Mouse (Mus musculus) forebrain, embryonic 12.5 days (tissue): Measurements from ENCODE around the gene Gm10318. TPM values are rescaled to one million over a fixed set of nuclear protein-coding genes. Genes with fewer than 3 reads are reported as not detected.

ENCODE experiments used
- ATAC-seq: fragments of 200-750 bp; cut with Nextera tagmentation; 2 replicates; pipeline ENCODE4 v1.8.0; 2017; ENCODE audit warnings: moderate TSS enrichment; ENCODE audit not compliant: low FRiP score
- H3K27ac ChIP-seq: fragments of 300-500 bp; sonication (generic); 2 replicates; pipeline ENCODE4 v1.5.1; 2016; ENCODE audit warnings: mild to moderate bottlenecking
- H3K27me3 ChIP-seq: fragments of 300-500 bp; sonication (generic); 2 replicates; pipeline ENCODE4 v1.6.1; 2016; ENCODE audit warnings: mild to moderate bottlenecking
- H3K36me3 ChIP-seq: fragments of 300-500 bp; sonication (generic); replicated peaks from 2 replicates; pipeline ENCODE4 v1.6.1; 2016; ENCODE audit warnings: mild to moderate bottlenecking
- H3K4me1 ChIP-seq: fragments of 300-500 bp; sonication (generic); 2 replicates; pipeline ENCODE4 v1.6.1; 2016
- H3K4me2 ChIP-seq: fragments of 300-500 bp; sonication (generic); 2 replicates; pipeline ENCODE4 v1.6.1; 2016; ENCODE audit warnings: mild to moderate bottlenecking, moderate library complexity
- H3K4me3 ChIP-seq: fragments of 300-500 bp; sonication (generic); replicated peaks from 2 replicates; pipeline ENCODE4 v1.5.1; 2016; ENCODE audit warnings: mild to moderate bottlenecking
- H3K9ac ChIP-seq: fragments of 300-500 bp; sonication (generic); 2 replicates; pipeline ENCODE4 v1.6.1; 2016; ENCODE audit warnings: mild to moderate bottlenecking
- H3K9me3 ChIP-seq: fragments of 300-500 bp; sonication (generic); 2 replicates; pipeline ENCODE4 v1.6.1; 2016
- WGBS: fragments of 180-500 bp; shearing (Covaris S2); methylation state at CpG from one replicate; pipeline ENCODE4 v1.1.7; 2016; 5-methylcytosine and 5-hydroxymethylcytosine counted together
- polyA plus RNA-seq: library from polyadenylated mRNA; unstranded; fragments of >200 nt; fragmentation: Nextera tagmentation; extraction: Ambion mirVana; gene quantifications from 2 replicates; pipeline ENCODE4 v1.2.1, GENCODE M21; 2016

The Gm10318 gene
- polyA plus RNA-seq, 1 experiment from 2014 or later = not detected

GRCm38 (mm10) chr10:77861675-77862074 is 9.0 kb downstream of the Gm10318 start, which contains the start of gene Gm3285:
Gene Gm3285, plus strand, starts transcription at chr10:77861975.
- H3K27ac ChIP-seq = no peak within 1 kb of the TSS
- H3K36me3 ChIP-seq = no peaks in the 10 kb centered on the region
- no peak for ATAC-seq
- H3K9me3 ChIP-seq = no peaks in the 10 kb centered on the region
- H3K4me1 ChIP-seq = no peaks in the 10 kb centered on the region
- H3K27me3 ChIP-seq = no peaks in the 10 kb centered on the region
- no peak within 1 kb of the TSS for H3K4me2 ChIP-seq
- no peak within 1 kb of the TSS for H3K9ac ChIP-seq
- H3K4me3 ChIP-seq = no peak within 1 kb of the TSS
- 41% methylated on average over 7 of the region's 7 CpGs for WGBS

DNA sequence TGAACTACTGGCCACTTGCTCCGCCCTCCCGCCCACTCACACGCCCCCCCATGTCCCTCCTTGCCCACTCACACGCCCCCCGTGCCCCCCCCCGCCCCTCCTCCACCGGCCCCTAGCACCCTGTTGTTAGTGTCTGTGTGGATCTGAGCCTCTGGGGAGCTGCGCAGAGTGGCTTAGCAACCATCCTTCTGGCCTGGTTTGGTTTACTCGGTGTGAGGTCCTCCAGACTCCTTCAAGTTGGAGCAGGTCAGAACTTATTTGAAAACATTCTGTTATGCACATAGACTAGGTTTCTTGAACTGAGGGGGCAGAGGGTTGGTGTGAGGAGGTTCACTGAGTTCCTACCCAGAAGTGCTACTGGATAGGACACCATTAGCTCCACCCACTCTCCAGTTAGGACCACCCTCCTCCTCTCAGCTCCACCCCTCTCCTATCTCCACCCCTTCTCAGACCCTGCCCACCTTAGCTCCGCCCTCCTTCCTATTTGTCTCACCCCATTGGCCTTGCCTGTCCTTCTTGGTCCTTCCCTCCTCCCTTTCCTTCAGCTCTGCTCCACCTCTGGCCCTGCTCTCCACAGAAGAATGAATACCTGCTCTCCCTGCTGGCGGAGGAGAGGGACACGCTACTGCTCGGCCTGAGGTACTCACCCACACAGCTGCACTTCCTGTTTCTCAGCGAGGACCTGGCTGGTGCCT is 11.6 kb downstream of the Gm10318 start:
- WGBS = 40% methylated on average over 14 of the region's 14 CpGs
- Histone ChIP-seq H3K9me3 (no peaks in the 10 kb centered on the region), H3K36me3 (no peaks in the 10 kb centered on the region), H3K27ac (no peak overlapping the region), H3K4me1 (no peaks in the 10 kb centered on the region), H3K9ac (no peak overlapping the region), H3K4me2 (peak overlapping the region; percentile 40), H3K27me3 (no peaks in the 10 kb centered on the region), H3K4me3 (peak overlapping the region; percentile 14)
- ATAC-seq = peak; percentile 64

DNA sequence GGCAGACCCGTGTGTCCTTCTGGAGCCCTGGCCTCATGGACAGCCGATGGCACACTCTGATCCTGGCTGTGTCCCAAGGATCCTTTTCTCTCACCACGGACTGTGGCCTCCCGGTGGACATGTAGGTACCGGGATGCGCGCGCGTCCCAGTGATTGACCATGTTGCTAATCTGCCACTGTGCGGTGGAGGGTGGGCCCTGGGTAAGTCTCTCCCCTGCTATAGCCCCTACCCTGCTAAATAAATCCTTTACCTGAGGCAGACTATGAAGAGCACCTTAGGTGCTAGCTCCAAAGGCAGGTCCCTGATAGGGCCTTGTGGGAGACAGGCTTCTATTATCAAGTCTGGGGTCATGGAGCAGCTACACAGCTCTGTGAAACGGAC is 12.1 kb downstream of the Gm10318 start:
- WGBS = 39% methylated on average over 11 of the region's 11 CpGs
- H3K4me1 ChIP-seq = no peaks in the 10 kb centered on the region
- no peak overlapping the region for H3K9ac ChIP-seq

DNA sequence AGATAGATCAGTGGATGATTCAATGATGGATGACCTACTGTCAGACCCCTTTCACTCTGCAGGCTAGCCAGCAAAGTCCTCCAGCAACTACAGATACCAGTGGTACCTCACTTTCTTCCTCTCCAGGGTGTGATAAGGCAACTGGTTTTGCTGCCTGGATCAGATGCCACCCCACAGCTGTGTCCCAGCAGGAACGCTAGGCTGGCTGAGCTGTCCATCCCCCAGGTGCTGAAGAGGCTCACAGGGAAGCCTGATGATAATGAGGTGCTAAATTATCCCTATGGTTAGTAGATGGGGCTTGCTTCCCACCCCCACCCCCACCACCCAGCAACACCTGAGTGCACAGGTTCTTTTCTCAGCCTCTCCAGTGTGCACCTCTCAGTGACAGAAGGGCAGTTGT is 14.9 kb downstream of the Gm10318 start:
- 35% methylated on average over 1 of the region's 1 CpGs for WGBS
- no peaks in the 10 kb centered on the region for H3K4me1 ChIP-seq
- ATAC-seq = no peak

More for the DNA sequence above, 12.1 kb downstream of the Gm10318 start:
- no peak overlapping the region for H3K27ac ChIP-seq
- H3K36me3 ChIP-seq = no peaks in the 10 kb centered on the region
- H3K9me3 ChIP-seq = no peaks in the 10 kb centered on the region
- H3K4me2 ChIP-seq = peak overlapping the region; percentile 40
- ATAC-seq = no peak
- H3K27me3 ChIP-seq = no peaks in the 10 kb centered on the region
- peak overlapping the region; percentile 14 for H3K4me3 ChIP-seq

DNA sequence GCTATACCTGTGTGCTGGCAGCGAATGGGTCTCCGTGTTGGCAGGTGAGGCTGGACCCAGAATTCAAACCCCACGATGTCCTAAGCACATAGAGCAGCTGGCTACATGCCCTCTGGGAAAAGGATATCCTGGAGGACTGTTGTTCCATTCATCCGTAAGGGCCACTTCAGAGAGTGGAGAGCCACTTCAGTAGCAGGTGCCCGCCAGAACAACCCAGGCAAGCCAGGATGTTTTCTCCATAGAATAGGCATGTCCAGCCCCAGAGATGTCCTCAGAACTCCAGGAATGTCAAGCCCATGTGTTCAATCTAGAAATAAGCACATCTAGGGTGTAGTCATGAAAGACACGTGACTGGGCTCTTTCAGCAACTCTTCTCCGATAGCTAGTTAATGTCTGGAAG is 17.0 kb downstream of the Gm10318 start:
- no peak overlapping the region for H3K4me2 ChIP-seq
- no peak overlapping the region for H3K27ac ChIP-seq
- no peak for ATAC-seq
- no peaks in the 10 kb centered on the region for H3K36me3 ChIP-seq
- H3K4me1 ChIP-seq = no peaks in the 10 kb centered on the region
- H3K9ac ChIP-seq = no peak overlapping the region
- H3K4me3 ChIP-seq = no peak overlapping the region
- H3K27me3 ChIP-seq = no peaks in the 10 kb centered on the region
- H3K9me3 ChIP-seq = no peaks in the 10 kb centered on the region
- WGBS = 82% methylated on average over 7 of the region's 7 CpGs

More for the DNA sequence above, 14.9 kb downstream of the Gm10318 start:
- no peaks in the 10 kb centered on the region for H3K9me3 ChIP-seq
- H3K27me3 ChIP-seq = no peaks in the 10 kb centered on the region
- no peak overlapping the region for H3K4me3 ChIP-seq
- no peaks in the 10 kb centered on the region for H3K36me3 ChIP-seq
- H3K4me2 ChIP-seq = no peak overlapping the region
- H3K27ac ChIP-seq = no peak overlapping the region
- no peak overlapping the region for H3K9ac ChIP-seq

DNA sequence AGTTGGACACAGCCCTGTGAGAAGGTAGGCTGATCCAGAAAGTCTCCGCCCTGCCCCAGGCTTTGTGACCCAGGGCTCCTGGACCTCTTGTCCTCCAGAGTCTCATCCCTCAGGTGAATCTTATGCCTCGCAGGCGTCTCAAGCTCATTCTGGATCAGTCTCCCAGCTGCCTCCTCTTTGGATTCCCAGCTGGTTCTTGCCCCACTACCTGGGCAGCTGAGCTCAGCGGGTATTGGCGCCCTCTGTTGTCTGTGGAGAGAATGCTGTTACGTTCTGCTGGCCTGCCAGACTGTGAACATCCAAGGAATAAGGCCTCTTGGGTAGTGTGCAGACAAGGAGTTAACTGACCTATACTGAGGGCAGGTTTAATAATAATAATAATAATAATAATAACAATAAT is 26.3 kb downstream of the Gm10318 start:
- H3K4me3 ChIP-seq = no peak overlapping the region
- no peaks in the 10 kb centered on the region for H3K9me3 ChIP-seq
- H3K27ac ChIP-seq = no peak overlapping the region
- no peak for ATAC-seq
- no peaks in the 10 kb centered on the region for H3K4me1 ChIP-seq
- WGBS = 54% methylated on average over 6 of the region's 6 CpGs
- no peaks in the 10 kb centered on the region for H3K27me3 ChIP-seq
- H3K36me3 ChIP-seq = no peaks in the 10 kb centered on the region
- H3K4me2 ChIP-seq = no peak overlapping the region
- no peak overlapping the region for H3K9ac ChIP-seq

GRCm38 (mm10) chr10:77880305-77880704 is 27.6 kb downstream of the Gm10318 start:
- WGBS = 88% methylated on average over 3 of the region's 3 CpGs
- H3K4me3 ChIP-seq = no peak overlapping the region
- no peak for ATAC-seq
- no peak overlapping the region for H3K9ac ChIP-seq
- no peak overlapping the region for H3K4me2 ChIP-seq
- no peak overlapping the region for H3K27ac ChIP-seq
- no peaks in the 10 kb centered on the region for H3K4me1 ChIP-seq
- no peaks in the 10 kb centered on the region for H3K36me3 ChIP-seq
- no peaks in the 10 kb centered on the region for H3K9me3 ChIP-seq
- no peaks in the 10 kb centered on the region for H3K27me3 ChIP-seq

GRCm38 (mm10) chr10:77882553-77882952 is 29.9 kb downstream of the Gm10318 start:
- Histone ChIP-seq H3K27me3 (no peaks in the 10 kb centered on the region), H3K4me2 (no peak overlapping the region), H3K9ac (no peak overlapping the region), H3K27ac (no peak overlapping the region), H3K4me3 (no peak overlapping the region), H3K9me3 (no peaks in the 10 kb centered on the region), H3K36me3 (no peaks in the 10 kb centered on the region), H3K4me1 (no peaks in the 10 kb centered on the region)
- no peak for ATAC-seq
- WGBS = 87% methylated on average over 5 of the region's 5 CpGs

DNA sequence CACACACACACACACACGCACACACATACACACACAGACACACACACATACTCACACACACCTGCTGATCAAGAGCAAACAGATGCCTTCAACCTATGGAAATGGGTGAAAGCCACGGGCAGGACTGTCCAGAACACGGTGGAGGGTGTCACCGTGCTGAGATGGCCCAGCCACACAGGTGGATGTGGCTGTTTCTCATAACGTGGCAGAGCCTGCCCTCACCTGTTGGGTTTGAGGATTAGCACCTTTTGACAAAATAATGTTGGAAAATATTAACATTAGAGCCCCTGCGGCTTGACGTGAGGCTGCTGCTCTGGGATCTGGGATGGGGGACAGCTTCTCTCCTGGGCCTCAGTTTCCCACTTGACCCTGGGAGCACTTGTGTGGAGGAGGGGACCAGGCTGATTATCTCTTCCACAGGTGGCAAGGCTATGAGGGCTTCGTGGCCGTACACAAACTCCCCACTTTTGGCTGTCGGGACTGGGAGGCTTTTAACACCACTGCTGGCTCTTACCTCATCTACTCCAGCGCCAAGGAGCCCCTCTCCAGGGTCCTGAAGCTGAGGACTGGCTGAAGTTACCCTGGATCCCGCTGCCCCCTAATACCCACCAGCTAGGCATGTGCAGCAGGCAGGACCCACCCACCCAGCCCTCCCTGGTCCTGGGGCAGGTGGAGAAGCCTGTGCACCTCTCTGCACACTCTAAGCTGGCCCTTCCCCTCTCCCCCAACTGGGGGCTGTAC is 33.5 kb downstream of the Gm10318 start:
- ATAC-seq = no peak
- no peak overlapping the region for H3K4me3 ChIP-seq
- no peak overlapping the region for H3K9ac ChIP-seq
- H3K36me3 ChIP-seq = no peaks in the 10 kb centered on the region
- no peak overlapping the region for H3K27ac ChIP-seq
- H3K9me3 ChIP-seq = peaks cover 5% of the 10 kb centered on the region; the same call in 1 of the 2 replicates
- WGBS = 53% methylated on average over 12 of the region's 12 CpGs
- no peak overlapping the region for H3K4me2 ChIP-seq
- H3K27me3 ChIP-seq = no peaks in the 10 kb centered on the region
- H3K4me1 ChIP-seq = no peaks in the 10 kb centered on the region

DNA sequence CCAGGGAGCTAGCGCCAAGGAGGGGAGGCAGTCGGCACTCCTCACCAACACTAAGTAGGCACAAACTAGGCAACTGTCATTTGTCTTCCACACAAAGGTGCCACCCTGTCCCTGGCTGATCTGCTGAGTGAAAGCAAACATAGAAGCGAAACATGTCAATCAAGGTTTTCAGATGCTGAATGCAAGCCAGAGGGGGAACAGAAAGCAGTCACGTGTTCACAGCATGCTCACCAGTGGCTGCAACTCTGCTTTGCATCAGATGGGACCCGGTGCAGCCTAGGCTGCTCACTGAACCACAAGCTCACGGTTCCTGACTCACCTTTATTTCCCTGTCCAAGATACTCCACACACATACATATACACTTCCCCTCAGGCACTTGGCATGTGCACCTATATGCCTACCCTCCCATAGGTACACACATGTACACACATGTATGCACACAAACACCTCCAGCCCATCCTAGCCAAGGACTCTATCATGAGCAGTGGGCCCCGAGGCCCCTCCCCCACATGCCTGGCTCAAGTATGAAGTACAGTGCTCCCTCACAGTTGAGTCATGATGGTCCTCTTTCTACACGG is 38.4 kb downstream of the Gm10318 start:
- Histone ChIP-seq H3K4me2 (no peak overlapping the region), H3K9ac (no peak overlapping the region), H3K36me3 (no peaks in the 10 kb centered on the region), H3K27ac (no peak overlapping the region), H3K27me3 (no peaks in the 10 kb centered on the region), H3K4me1 (peaks cover 6% of the 10 kb centered on the region; the same call in 1 of the 2 replicates), H3K4me3 (no peak overlapping the region), H3K9me3 (peaks cover 5% of the 10 kb centered on the region; the same call in 1 of the 2 replicates)
- no peak for ATAC-seq
- 80% methylated on average over 8 of the region's 8 CpGs for WGBS

- Histone ChIP-seq H3K4me2 (no peak overlapping the region), H3K4me3 (no peak overlapping the region), H3K9ac (no peak overlapping the region), H3K27ac (no peak overlapping the region), H3K27me3 (0 out of 2 replicates have a peak, but pooled peaks cover 1% of the 10 kb centered on the region), H3K36me3 (no peaks in the 10 kb centered on the region), H3K9me3 (no peaks in the 10 kb centered on the region), H3K4me1 (peaks cover 6% of the 10 kb centered on the region; the same call in 1 of the 2 replicates)
- 64% methylated on average over 5 of the region's 5 CpGs for WGBS
- ATAC-seq = no peak
These were observed 42.9 kb downstream of the Gm10318 start for GRCm38 (mm10) chr10:77895562-77895961.

DNA sequence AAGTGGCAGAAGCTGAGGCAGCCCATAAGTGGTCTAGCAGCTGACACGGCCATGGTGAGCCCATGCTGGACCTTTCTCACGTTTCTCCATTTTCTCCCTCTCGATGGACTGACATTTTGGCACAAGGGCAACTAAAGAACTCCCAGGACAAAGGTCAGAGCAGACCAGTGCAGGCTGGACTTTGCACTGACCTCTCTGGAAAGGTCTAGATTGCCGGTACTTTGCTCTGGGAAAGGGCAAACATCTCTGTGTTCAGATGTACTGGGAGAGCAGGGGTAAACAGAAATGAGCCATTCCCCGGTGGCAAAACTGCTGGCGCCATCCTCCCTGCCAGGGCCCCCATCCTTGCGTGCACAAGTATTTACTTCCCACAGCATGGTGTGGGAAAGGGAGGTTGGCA is 47.5 kb downstream of the Gm10318 start:
- 90% methylated on average over 7 of the region's 7 CpGs for WGBS
- H3K4me2 ChIP-seq = no peak overlapping the region
- no peak overlapping the region for H3K4me3 ChIP-seq
- H3K4me1 ChIP-seq = peaks cover 21% of the 10 kb centered on the region
- no peak overlapping the region for H3K9ac ChIP-seq
- H3K36me3 ChIP-seq = no peaks in the 10 kb centered on the region
- peaks cover 16% of the 10 kb centered on the region; the same call in 1 of the 2 replicates for H3K27me3 ChIP-seq
- no peak for ATAC-seq
- H3K27ac ChIP-seq = no peak overlapping the region
- H3K9me3 ChIP-seq = 0 out of 2 replicates have a peak, but pooled peaks cover under 1% of the 10 kb centered on the region
